Comparison of ENCODE assay signal across 9 mouse cellular contexts in the genomic region with DNA sequence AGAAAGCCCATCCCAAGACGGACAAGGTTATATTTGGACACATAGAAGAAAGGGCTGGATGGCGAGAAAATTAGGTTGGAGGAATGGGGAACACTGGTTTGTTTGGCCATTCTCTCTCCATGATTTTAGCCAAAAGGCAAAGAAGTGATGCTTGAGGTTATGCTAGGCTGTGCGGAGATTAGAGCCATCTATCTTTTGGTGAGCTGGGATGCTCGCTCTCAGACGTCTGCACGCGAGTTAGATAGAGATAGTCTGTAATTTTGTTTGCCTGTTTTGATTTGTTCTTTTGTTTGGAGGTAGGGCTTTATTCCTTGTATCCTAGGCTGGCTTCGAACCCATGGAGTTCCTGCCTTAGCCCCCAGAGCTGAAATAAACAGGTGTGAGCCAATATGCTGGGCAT. TPM values are rescaled to one million over a fixed set of nuclear protein-coding genes. Genes with fewer than 3 reads are reported as not detected.
DNase-seq lines count a peak whose midpoint lies in the region; ATAC-seq and TF ChIP-seq lines count a peak whose summit lies in the region.
"Had no signal": no experiment of that assay in that cellular context is flagged by ENCODE, and none has a peak within 500 bp of the region (broad histone marks: within the 10 kb centered on the region; RNA-seq: fewer than 3 reads in every experiment).

No protein-coding gene starts in this region.

- H3K27me3 ChIP-seq in kidney, adult 2 months (replicated peaks; ENCODE audit: control insufficient read depth, insufficient read depth, low read length), result no peaks in the 10 kb centered on the region
- H3K27me3 ChIP-seq in hindbrain, embryonic 12.5 days, result no peaks in the 10 kb centered on the region
- no peaks in the 10 kb centered on the region for H3K27me3 ChIP-seq in midbrain, embryonic 12.5 days
- H3K27me3 ChIP-seq: Patski had no signal

- peak overlapping the region; percentile 79 for H3K9ac ChIP-seq in hindbrain, embryonic 12.5 days
- peak overlapping the region; percentile 82 for H3K9ac ChIP-seq in midbrain, embryonic 12.5 days (replicated peaks)

- peak overlapping the region; percentile 65; the same call in 1 of the 2 replicates for H3K27ac ChIP-seq in kidney, adult 2 months (ENCODE audit: insufficient read depth, low read depth, low read length)
- peak overlapping the region; percentile 92 for H3K27ac ChIP-seq in bone marrow macrophage, adult 2 months (ENCODE audit: insufficient read depth, low read depth, low read length)
- H3K27ac ChIP-seq in hindbrain, embryonic 12.5 days, result peak overlapping the region; percentile 98
- H3K27ac ChIP-seq in midbrain, embryonic 12.5 days (replicated peaks), result peak overlapping the region; percentile 96

- no peak for DNase-seq in kidney, adult 2 months
- DNase-seq in kidney, adult 11 months, result no peak
- no peak for DNase-seq in urinary bladder, postnatal 10 days (ENCODE audit: low spot score)
- DNase-seq in thymus, postnatal 14 days, result no peak
- DNase-seq in layer of hippocampus, postnatal 14 days (ENCODE audit: low spot score in 2 of 2), result no peak

- H3K36me3 ChIP-seq in kidney, adult 2 months (ENCODE audit: control insufficient read depth, insufficient read depth, low read length), result peaks cover 2% of the 10 kb centered on the region; the same call in 1 of the 2 replicates
- H3K36me3 ChIP-seq in hindbrain, embryonic 12.5 days, result peaks cover 39% of the 10 kb centered on the region
- H3K36me3 ChIP-seq in midbrain, embryonic 12.5 days, result peaks cover 41% of the 10 kb centered on the region

- no peak for ATAC-seq in hindbrain, embryonic 12.5 days (ENCODE audit: low FRiP score)
- ATAC-seq in midbrain, embryonic 12.5 days (ENCODE audit: low FRiP score, low read depth), result no peak

- no peak for TF ChIP-seq POLR2A in kidney, adult 2 months (IDR thresholded peaks at IDR 0.05; ENCODE audit: low read depth, low read length)
- TF ChIP-seq POLR2A in bone marrow macrophage, adult 2 months (IDR thresholded peaks at IDR 0.05; ENCODE audit: borderline replicate concordance, low read depth, low read length), result no peak

- no peak for TF ChIP-seq CTCF in kidney, adult 2 months (conservative IDR thresholded peaks at IDR 0.05; ENCODE audit: insufficient read depth, insufficient read length, low read depth, low read length)
- TF ChIP-seq CTCF in bone marrow macrophage, adult 2 months (IDR thresholded peaks at IDR 0.05; ENCODE audit: low read depth, low read length), result no peak

- H3K4me2 ChIP-seq in hindbrain, embryonic 12.5 days (replicated peaks), result peak overlapping the region; percentile 70
- peak overlapping the region; percentile 83 for H3K4me2 ChIP-seq in midbrain, embryonic 12.5 days (replicated peaks)

- no peaks in the 10 kb centered on the region for H3K9me3 ChIP-seq in hindbrain, embryonic 12.5 days (replicated peaks)
- no peaks in the 10 kb centered on the region for H3K9me3 ChIP-seq in midbrain, embryonic 12.5 days

- peaks cover 3% of the 10 kb centered on the region; the same call in 1 of the 2 replicates for H3K4me1 ChIP-seq in kidney, adult 2 months (ENCODE audit: control insufficient read depth, insufficient read depth, low read length)
- H3K4me1 ChIP-seq in bone marrow macrophage, adult 2 months (ENCODE audit: control insufficient read depth, insufficient read depth, low read length), result peaks cover 26% of the 10 kb centered on the region
- H3K4me1 ChIP-seq in hindbrain, embryonic 12.5 days, result peaks cover 44% of the 10 kb centered on the region
- H3K4me1 ChIP-seq in midbrain, embryonic 12.5 days, result peaks cover 48% of the 10 kb centered on the region

- WGBS in kidney, adult 2 months, result 12% methylated on average over 8 of the region's 8 CpGs
- 16% methylated on average over 8 of the region's 8 CpGs for WGBS in hindbrain, embryonic 12.5 days
- 15% methylated on average over 8 of the region's 8 CpGs for WGBS in midbrain, embryonic 12.5 days

- H3K4me3 ChIP-seq in kidney, adult 2 months (ENCODE audit: insufficient read depth, low read depth, low read length), result peak overlapping the region; percentile 69
- peak overlapping the region; percentile 69 for H3K4me3 ChIP-seq in bone marrow macrophage, adult 2 months (ENCODE audit: insufficient read depth, low read length)
- peak overlapping the region; percentile 82 for H3K4me3 ChIP-seq in hindbrain, embryonic 12.5 days
- peak overlapping the region; percentile 79 for H3K4me3 ChIP-seq in midbrain, embryonic 12.5 days

RNA-seq across cellular contexts. Expression of a gene that starts 0.8 kb away (rescaled TPM):
- 8.5 and 9.6 TPM in 2 replicates for polyA plus RNA-seq in kidney, adult 2 months (2012; rRNA removed)
- polyA plus RNA-seq in bone marrow macrophage, adult 2 months (2012; ENCODE audit: insufficient read depth, insufficient read length, missing spikeins), result 20.4 and 25.8 TPM in 2 replicates
- polyA plus RNA-seq in hindbrain, embryonic 12.5 days (2016; fragmentation: Nextera tagmentation; extraction: Ambion mirVana), result 45.9 and 46.4 TPM in 2 replicates
- 45.3 and 49.2 TPM in 2 replicates for polyA plus RNA-seq in midbrain, embryonic 12.5 days (2016; fragmentation: Nextera tagmentation; extraction: Ambion mirVana)
- total RNA-seq in layer of hippocampus, postnatal 14 days (2021), result 10 to 100 TPM; 29.3 to 29.7 TPM

RNA-seq across cellular contexts. Expression of a gene that starts 5.6 kb away (rescaled TPM):
- polyA plus RNA-seq in kidney, adult 2 months (2012; rRNA removed), result 16.0 and 21.4 TPM in 2 replicates
- polyA plus RNA-seq in bone marrow macrophage, adult 2 months (2012; ENCODE audit: insufficient read depth, insufficient read length, missing spikeins), result 77.6 and 78.1 TPM in 2 replicates
- polyA plus RNA-seq in hindbrain, embryonic 12.5 days (2016; fragmentation: Nextera tagmentation; extraction: Ambion mirVana), result 87.8 and 96.2 TPM in 2 replicates
- polyA plus RNA-seq in midbrain, embryonic 12.5 days (2016; fragmentation: Nextera tagmentation; extraction: Ambion mirVana), result 89.4 and 96.5 TPM in 2 replicates
- total RNA-seq in layer of hippocampus, postnatal 14 days (2021), result 10 to 100 TPM; 38.0 to 40.0 TPM

RNA-seq across cellular contexts. Expression of a gene that starts 10.2 kb away (rescaled TPM):
- 746 and 1,018 TPM in 2 replicates for polyA plus RNA-seq in kidney, adult 2 months (2012; rRNA removed)
- 1,001 and 1,002 TPM in 2 replicates for polyA plus RNA-seq in bone marrow macrophage, adult 2 months (2012; ENCODE audit: insufficient read depth, insufficient read length, missing spikeins)
- polyA plus RNA-seq in hindbrain, embryonic 12.5 days (2016; fragmentation: Nextera tagmentation; extraction: Ambion mirVana), result 598 and 607 TPM in 2 replicates
- 552 and 567 TPM in 2 replicates for polyA plus RNA-seq in midbrain, embryonic 12.5 days (2016; fragmentation: Nextera tagmentation; extraction: Ambion mirVana)
- total RNA-seq in layer of hippocampus, postnatal 14 days (2021), result 100 to 1,000 TPM; 221 to 251 TPM

RNA-seq across cellular contexts. Expression of a gene that starts 14.1 kb away (rescaled TPM):
- polyA plus RNA-seq in kidney, adult 2 months (2012; rRNA removed), result 249 and 308 TPM in 2 replicates
- polyA plus RNA-seq in bone marrow macrophage, adult 2 months (2012; ENCODE audit: insufficient read depth, insufficient read length, missing spikeins), result 46.4 and 51.3 TPM in 2 replicates
- 59.8 and 61.9 TPM in 2 replicates for polyA plus RNA-seq in hindbrain, embryonic 12.5 days (2016; fragmentation: Nextera tagmentation; extraction: Ambion mirVana)
- 50.7 and 57.9 TPM in 2 replicates for polyA plus RNA-seq in midbrain, embryonic 12.5 days (2016; fragmentation: Nextera tagmentation; extraction: Ambion mirVana)
- total RNA-seq in layer of hippocampus, postnatal 14 days (2021), result 10 to 100 TPM; 62.3 to 69.2 TPM

RNA-seq across cellular contexts. Expression of a gene that starts 15.6 kb away (rescaled TPM):
- 8.1 and 8.3 TPM in 2 replicates for polyA plus RNA-seq in kidney, adult 2 months (2012; rRNA removed)
- polyA plus RNA-seq in bone marrow macrophage, adult 2 months (2012; ENCODE audit: insufficient read depth, insufficient read length, missing spikeins), result 31.1 and 34.0 TPM in 2 replicates
- polyA plus RNA-seq in hindbrain, embryonic 12.5 days (2016; fragmentation: Nextera tagmentation; extraction: Ambion mirVana), result 23.0 and 28.5 TPM in 2 replicates
- 23.9 and 30.2 TPM in 2 replicates for polyA plus RNA-seq in midbrain, embryonic 12.5 days (2016; fragmentation: Nextera tagmentation; extraction: Ambion mirVana)
- 100 to 1,000 TPM; 845 to 900 TPM for total RNA-seq in layer of hippocampus, postnatal 14 days (2021)
